Mouse (Mus musculus): ENCODE measurements around the gene Notch2.

DNA sequence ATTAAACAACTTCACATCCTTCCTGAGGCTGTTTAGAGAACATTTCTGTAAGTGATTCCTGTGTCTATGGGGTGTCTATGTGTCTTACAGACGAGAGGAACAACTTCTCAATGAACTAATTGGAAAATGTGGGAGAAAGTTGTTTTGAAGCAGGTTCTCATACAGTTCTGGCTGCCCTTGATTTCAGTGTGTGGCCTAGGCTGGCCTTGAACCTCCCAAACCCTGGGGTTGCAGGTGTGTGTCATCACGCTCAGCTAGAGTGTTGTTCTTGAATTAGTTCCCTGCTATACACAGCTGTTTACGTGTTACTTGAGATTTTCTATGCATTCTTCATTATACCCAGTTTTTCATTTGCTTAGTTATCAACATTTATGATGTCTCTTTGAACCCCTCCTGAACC is 56.5 kb downstream of the Notch2 start:
- TF ChIP-seq CTCF (IDR thresholded peaks at IDR 0.05; ENCODE audit: borderline replicate concordance, insufficient read depth, low read length): no peak
- no peak for TF ChIP-seq POLR2A (IDR thresholded peaks at IDR 0.05; ENCODE audit: low read depth, low read length)
